Mouse (Mus musculus): Measurements from ENCODE around the gene Midn. TPM values are rescaled to one million over a fixed set of nuclear protein-coding genes. Genes with fewer than 3 reads are reported as not detected.

Gene Midn
- total and polyA plus RNA-seq, 3 experiments, result 8.1 to 26.7 TPM; not detected in 1

GRCm38 (mm10) chr10:80141786-80142529, 6.1 kb upstream of the Midn start (continued):
- TF ChIP-seq ETS1 (IDR thresholded peaks at IDR 0.05; ENCODE audit: low read depth, low read length), result peak; percentile 45; the same call in 1 of the 2 replicates
- TF ChIP-seq MAZ (IDR thresholded peaks at IDR 0.05; ENCODE audit: low read depth, low read length), result peak; percentile 76; the same call in 1 of the 2 replicates
- TF ChIP-seq CTCF (IDR thresholded peaks at IDR 0.05 in 2 of 3, conservative IDR thresholded peaks at IDR 0.05 in 1 of 3; ENCODE audit: control insufficient read depth in 1 of 3, insufficient read depth in 1 of 3, low read depth in 2 of 3, low read length in 3 of 3, poor library complexity in 1 of 3, severe bottlenecking in 1 of 3), result no peak
- peak; percentile 79 for TF ChIP-seq MXI1 (IDR thresholded peaks at IDR 0.05; ENCODE audit: low read depth, low read length)
- no peak for TF ChIP-seq RCOR1 (IDR thresholded peaks at IDR 0.05; ENCODE audit: low read depth, low read length)
- peak; percentile 58 for TF ChIP-seq TCF12 (IDR thresholded peaks at IDR 0.05; ENCODE audit: low read depth, low read length)
- TF ChIP-seq USF1 (IDR thresholded peaks at IDR 0.05; ENCODE audit: low read depth, low read length), result no peak
- TF ChIP-seq CHD1 (IDR thresholded peaks at IDR 0.05; ENCODE audit: low read depth, low read length), result no peak
- peak; percentile 78; the same call in 1 of the 2 replicates for TF ChIP-seq ZMIZ1 (IDR thresholded peaks at IDR 0.05; ENCODE audit: low read depth, low read length)
- TF ChIP-seq HCFC1 (IDR thresholded peaks at IDR 0.05; ENCODE audit: low read depth, low read length), result peak; percentile 98
- TF ChIP-seq NRF1 (IDR thresholded peaks at IDR 0.05; ENCODE audit: insufficient read depth, low read depth, low read length, poor library complexity, severe bottlenecking), result peak; percentile 85

GRCm38 (mm10) chr10:80142530-80142925, 5.5 kb upstream of the Midn start:
- H3K27ac ChIP-seq (ENCODE audit: control insufficient read depth, low read depth, low read length), result peak overlapping the region; percentile 46

More at GRCm38 (mm10) chr10:80142530-80142925, 5.5 kb upstream of the Midn start:
- H3K36me3 ChIP-seq (ENCODE audit: control insufficient read depth in 1 of 2, insufficient read depth in 2 of 2, low read length in 2 of 2), result peaks cover 0 to 19% of the 10 kb centered on the region in 2 experiments; a peak in 2 of 4 replicates
- H3K9me3 ChIP-seq (replicated peaks; ENCODE audit: insufficient read depth, low read length), result no peaks in the 10 kb centered on the region
- peak overlapping the region; percentile 72 to 79 for H3K4me3 ChIP-seq (ENCODE audit: control insufficient read depth in 1 of 2, insufficient read depth in 1 of 2, low read depth in 2 of 2, low read length in 2 of 2)
- peaks cover 29% of the 10 kb centered on the region for H3K79me2 ChIP-seq (ENCODE audit: control insufficient read depth, insufficient read depth, low read length, poor library complexity)
- peak overlapping the region; percentile 89 for H3K9ac ChIP-seq (ENCODE audit: control insufficient read depth, low read depth, low read length, poor library complexity, severe bottlenecking)
- H3K27me3 ChIP-seq (ENCODE audit: control insufficient read depth in 1 of 2, insufficient read depth in 2 of 2, low read length in 2 of 2), result no peaks in the 10 kb centered on the region
- peaks cover 0 to 47% of the 10 kb centered on the region in 2 experiments; a peak in 3 of 4 replicates for H3K4me1 ChIP-seq (ENCODE audit: control insufficient read depth in 1 of 2, insufficient read depth in 2 of 2, low read length in 2 of 2)
- TF ChIP-seq MYC (IDR thresholded peaks at IDR 0.05; ENCODE audit: low read depth, low read length), result peak; percentile 11; the same call in 1 of the 2 replicates
- TF ChIP-seq ZKSCAN1 (IDR thresholded peaks at IDR 0.05; ENCODE audit: low read depth, low read length), result no peak
- no peak for TF ChIP-seq POLR2AphosphoS5 (IDR thresholded peaks at IDR 0.05; ENCODE audit: borderline replicate concordance, low read depth, low read length)
- no peak for TF ChIP-seq USF2 (IDR thresholded peaks at IDR 0.05; ENCODE audit: borderline replicate concordance in 1 of 2, insufficient read depth in 1 of 2, low read depth in 1 of 2, low read length in 2 of 2)
- no peak for TF ChIP-seq UBTF (IDR thresholded peaks at IDR 0.05; ENCODE audit: borderline replicate concordance, insufficient read depth, low read depth, low read length)
- TF ChIP-seq SIN3A (IDR thresholded peaks at IDR 0.05; ENCODE audit: low read length), result 0 out of 2 replicates have a peak, but pooled peaks have one; percentile 48
- TF ChIP-seq TCF12 (IDR thresholded peaks at IDR 0.05; ENCODE audit: low read depth, low read length), result no peak
- TF ChIP-seq TAL1 (IDR thresholded peaks at IDR 0.05; ENCODE audit: low read length), result no peak
- no peak for TF ChIP-seq MAZ (IDR thresholded peaks at IDR 0.05; ENCODE audit: low read depth, low read length)
- no peak for TF ChIP-seq ZNF384 (IDR thresholded peaks at IDR 0.05; ENCODE audit: low read depth, low read length)
- TF ChIP-seq ETS1 (IDR thresholded peaks at IDR 0.05; ENCODE audit: low read depth, low read length), result peak; percentile 5; the same call in 1 of the 2 replicates
- TF ChIP-seq JUND (IDR thresholded peaks at IDR 0.05; ENCODE audit: low read depth, low read length), result no peak
- no peak for TF ChIP-seq TBP (IDR thresholded peaks at IDR 0.05; ENCODE audit: low read depth, low read length)
- 0 out of 2 replicates have a peak, but pooled peaks have one; percentile 6 for TF ChIP-seq SMC3 (IDR thresholded peaks at IDR 0.05; ENCODE audit: low read depth, low read length)
- TF ChIP-seq GABPA (IDR thresholded peaks at IDR 0.05; ENCODE audit: low read depth, low read length), result no peak
- no peak; the same call in 1 of the 2 replicates for TF ChIP-seq ZMIZ1 (IDR thresholded peaks at IDR 0.05; ENCODE audit: low read depth, low read length)
- TF ChIP-seq ZC3H11A (IDR thresholded peaks at IDR 0.05; ENCODE audit: low read depth, low read length), result no peak
- no peak for TF ChIP-seq USF1 (IDR thresholded peaks at IDR 0.05; ENCODE audit: low read depth, low read length)
- no peak for TF ChIP-seq KAT2A (conservative IDR thresholded peaks at IDR 0.05; ENCODE audit: low read depth, low read length)
- TF ChIP-seq POLR2A (IDR thresholded peaks at IDR 0.05; ENCODE audit: control insufficient read depth in 1 of 2, insufficient read depth in 1 of 2, low read depth in 1 of 2, low read length in 2 of 2, poor library complexity in 1 of 2), result no peak; a peak in 2 of 4 replicates
- TF ChIP-seq POLR2AphosphoS2 (IDR thresholded peaks at IDR 0.05; ENCODE audit: low read length), result no peak
- no peak for TF ChIP-seq CHD1 (IDR thresholded peaks at IDR 0.05; ENCODE audit: low read depth, low read length)
- TF ChIP-seq MEF2A (IDR thresholded peaks at IDR 0.05; ENCODE audit: extremely low read depth, insufficient replicate concordance, low read depth, low read length, poor library complexity, severe bottlenecking), result no peak
- no peak for TF ChIP-seq CHD2 (IDR thresholded peaks at IDR 0.05; ENCODE audit: low read length)
- DNase-seq (ENCODE audit: low read depth, low spot score), result no peak

All from MEL (cell line).